Mouse (Mus musculus): ENCODE measurements around the gene Podn. TPM values are rescaled to one million over a fixed set of nuclear protein-coding genes. Genes with fewer than 3 reads are reported as not detected.

The Podn gene
- polyA plus RNA-seq, 1 experiment from 2014 or later: 2.4 TPM

DNA sequence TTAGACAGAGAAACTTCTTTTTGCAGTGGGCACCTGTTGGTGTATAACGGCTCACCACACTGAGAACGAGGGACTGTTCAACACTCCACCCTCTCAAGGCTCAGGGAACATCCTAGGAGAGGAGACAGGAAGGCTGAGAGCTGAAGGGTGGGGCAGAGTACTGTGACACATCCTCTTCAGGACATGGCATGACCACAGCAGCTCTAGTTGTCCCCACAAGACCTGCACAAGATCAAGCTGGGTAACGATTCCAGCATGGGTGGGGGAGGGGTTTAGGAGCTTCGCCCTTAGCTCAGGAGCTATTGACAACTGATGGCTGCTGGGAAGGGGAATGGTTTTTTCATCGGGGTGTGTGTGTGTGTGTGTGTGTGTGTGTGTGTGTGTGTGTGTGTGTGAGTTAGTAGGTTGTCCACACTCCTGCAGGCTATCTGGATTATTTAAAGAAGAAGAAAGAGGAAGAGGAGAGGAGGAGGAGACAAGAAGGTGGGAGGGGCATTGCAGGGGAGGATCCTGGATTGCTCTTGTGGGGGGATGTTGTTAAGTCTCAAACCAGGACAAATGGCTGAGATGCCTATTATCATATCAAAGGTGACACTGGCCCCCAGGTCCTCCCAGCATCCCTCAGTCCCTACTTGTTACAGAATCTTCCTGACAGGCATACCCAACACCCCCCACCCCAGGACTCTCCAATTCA lies 129.7 kb downstream of the Podn start:
- CTCF ChIA-PET: interaction anchor here (0.8 kb wide), 1 partner anchor 42 kb away, joined by 3 read pairs; no protein-coding TSS in a partner anchor
- in situ Hi-C loops (cut with MboI; ENCODE audit: low pct_unique_long_range_greater_than_20kb): no loop called here
- no peak for ATAC-seq

More for the DNA sequence above, 129.7 kb downstream of the Podn start:
- no peak for TF ChIP-seq CTCF (IDR thresholded peaks at IDR 0.05)
- POLR2A ChIA-PET: no interaction called here
- H3K27me3 ChIP-seq: no peaks in the 10 kb centered on the region
- DNase-seq (ENCODE audit: low read depth, low spot score): no peak

Other genes starting within 250 kb of the Podn start
- 126 TPM for gene Magoh, start 216.7 kb downstream of the Podn start, polyA plus RNA-seq (2021)
- gene 0610037L13Rik, start 206.6 kb downstream of the Podn start, polyA plus RNA-seq (2021): 33.1 TPM
- 46.6 TPM for gene Cpt2, start 172.8 kb downstream of the Podn start, polyA plus RNA-seq (2021)
- gene Slc1a7, start 128.1 kb downstream of the Podn start, polyA plus RNA-seq (2021): 0.04 TPM
- 105 TPM for gene Scp2, start 48.6 kb upstream of the Podn start, polyA plus RNA-seq (2021)
- gene Echdc2, start 69.0 kb upstream of the Podn start, polyA plus RNA-seq (2021): 32.2 TPM
- 0.05 TPM for gene Zyg11a, start 121.6 kb upstream of the Podn start, polyA plus RNA-seq (2021)
- gene Zyg11b, start 204.7 kb upstream of the Podn start, polyA plus RNA-seq (2021): 16.8 TPM
- gene Coa7, start 231.7 kb upstream of the Podn start, polyA plus RNA-seq (2021): 30.0 TPM